Mouse (Mus musculus) spleen, adult 2 months (tissue): ENCODE measurements at regions not wholly inside any gene's neighbourhood (a gene's known extent, or its start where the extent isn't known, plus 50 kb on each side); places are given as distances from the start of the nearest gene placed in this dataset.

Experiments used
- CTCF ChIP-seq: fragments of 200-500 bp; IDR thresholded peaks from 2 replicates; pipeline ENCODE4 v1.5.1; 2011; ENCODE audit warnings: mild to moderate bottlenecking, inconsistent platforms; ENCODE audit not compliant: insufficient read depth, insufficient read length, insufficient replicate concordance; ENCODE audit errors: extremely low read depth
- POLR2A ChIP-seq: fragments of 200-500 bp; IDR thresholded peaks from 2 replicates; pipeline ENCODE4 v1.6.1; 2011; ENCODE audit warnings: low read depth, low read length, inconsistent platforms

DNA sequence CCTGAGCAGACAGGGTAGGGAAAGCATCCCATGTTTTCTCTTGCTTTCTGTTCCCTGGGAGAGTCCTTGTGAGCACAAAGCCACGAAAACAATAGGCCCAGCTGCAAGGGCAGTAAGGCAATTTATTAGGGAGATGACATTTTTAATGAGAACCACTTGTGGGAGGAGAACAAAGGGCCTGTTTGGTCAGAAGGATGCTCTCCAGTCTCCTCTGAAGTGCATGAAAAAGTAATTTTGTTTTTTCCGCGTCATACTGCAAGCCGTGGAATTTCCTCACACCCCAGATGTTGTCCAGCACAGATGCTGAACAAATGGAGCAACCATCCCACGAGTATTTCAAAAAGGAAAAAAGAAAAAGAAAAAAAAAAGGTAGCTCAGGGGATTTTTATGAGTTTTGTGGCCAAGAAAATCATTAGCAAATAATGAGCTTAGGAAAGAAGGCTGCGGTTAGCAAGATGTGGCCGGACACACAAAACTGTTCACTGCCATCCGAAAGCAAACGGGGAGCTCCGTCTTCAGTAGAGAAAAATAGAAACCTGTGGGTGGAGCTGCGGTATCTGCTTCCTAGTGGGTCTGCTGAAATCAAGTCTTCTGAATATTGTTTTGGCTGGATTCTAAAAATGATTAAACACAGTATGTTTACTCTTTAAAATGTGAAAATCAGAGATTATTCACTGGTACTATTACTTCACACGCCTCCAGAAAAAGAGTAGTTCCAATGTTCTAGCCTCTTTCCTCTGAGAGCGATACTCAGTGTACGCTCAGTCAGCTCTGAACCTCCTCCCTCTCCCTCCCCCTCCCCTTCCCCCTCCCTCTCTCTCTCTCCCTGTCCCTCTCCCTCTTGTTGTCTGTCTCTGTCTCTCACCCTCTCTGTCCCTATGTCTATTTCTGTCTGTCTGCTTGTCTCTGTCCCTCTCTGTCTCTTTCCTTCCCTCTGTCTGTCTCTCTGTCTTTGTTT is 235.4 kb upstream of the Mctp2 start:
- TF ChIP-seq CTCF (no peak), POLR2A (no peak)
